Mouse (Mus musculus) left cerebral cortex, postnatal 36 days (tissue): Measurements from ENCODE around the gene Ngdn. TPM values are rescaled to one million over a fixed set of nuclear protein-coding genes. Genes with fewer than 3 reads are reported as not detected.
"Not testable (repeated sequence)": the region's sequence is repeated elsewhere in the genome, so short reads cannot be mapped to it uniquely, and the experiment has no call there.

ENCODE experiments used
- DNase-seq, 2 experiments: peaks; one replicate each; pipeline ENCODE4 v3.0.0; 2021 to 2022; ENCODE audit warnings: low spot score in 2 of 2, mixed read lengths in 1 of 2
- intact Hi-C: fragments of 180-260 bp; cut with DNase I; formaldehyde crosslinking; loops from one replicate; pipeline ENCODE4 v1.15.1; 2025
- total RNA-seq, 2 experiments: library from RNA; stranded (reverse); gene quantifications; 2 replicates each; pipeline ENCODE4 v1.2.3; 2021

Ngdn gene
- total RNA-seq, result 10 to 100 TPM; 23.5 to 30.8 TPM

- DNase-seq, result peak; percentile 98 to 99
- intact Hi-C loops, result loop anchor here (1.0 to 10.0 kb wide), 4 partner anchors 102 to 300 kb away; partner anchors contain the start of genes Cebpe and Slc22a17
Observed at GRCm38 (mm10) chr14:55014991-55015766, at the start of gene Ngdn. Gene Ngdn, plus strand, starts transcription at chr14:55015454.

DNA sequence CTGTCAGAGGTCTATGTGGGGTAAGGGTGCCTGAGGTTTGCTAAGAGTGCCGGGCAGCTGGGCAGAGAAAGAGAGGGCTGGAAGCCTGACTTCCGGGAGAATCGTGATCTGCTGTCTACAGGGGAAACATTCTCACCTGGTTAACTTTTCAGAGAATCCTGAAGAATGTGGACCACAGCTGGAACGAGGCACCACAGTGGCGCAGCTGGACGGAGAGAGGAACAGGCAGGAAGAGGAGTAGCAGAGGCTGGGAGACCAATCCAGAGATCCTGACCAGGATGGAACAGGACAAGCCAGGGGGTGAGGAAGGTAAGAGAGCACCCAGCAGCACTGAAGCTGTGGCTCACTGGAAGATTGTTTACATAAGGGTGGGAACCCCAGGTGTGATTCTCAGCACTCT, 49.6 kb upstream of the Ngdn start:
- no peak for DNase-seq
- intact Hi-C loops, result no loop called here

GRCm38 (mm10) chr14:54966320-54966977, 48.8 kb upstream of the Ngdn start, which contains the start of gene Myh6:
Gene Myh6, minus strand, starts transcription at chr14:54966927.
- no peak for DNase-seq
- intact Hi-C loops, result no loop called here

DNA sequence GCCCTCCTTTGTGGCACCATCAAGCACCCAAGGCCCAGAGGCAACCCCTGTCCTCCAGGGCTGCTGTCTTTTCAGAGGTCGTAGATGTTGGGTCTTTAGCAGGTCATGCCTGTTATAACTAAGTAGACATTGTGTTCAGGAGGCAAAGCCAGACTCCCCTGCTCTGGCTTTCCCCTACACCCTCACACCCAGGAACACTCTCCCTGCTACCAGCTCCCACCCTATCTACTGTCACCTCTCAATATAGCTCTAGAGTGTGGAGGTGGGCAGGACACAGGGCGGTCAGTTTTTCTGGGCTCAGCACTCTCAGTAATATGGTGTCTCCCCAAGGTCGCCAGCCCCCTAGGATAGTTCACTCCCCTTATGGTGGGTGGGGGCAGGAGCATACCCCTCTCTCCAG, 47.4 kb upstream of the Ngdn start:
- intact Hi-C loops, result no loop called here
- DNase-seq, result no peak

GRCm38 (mm10) chr14:54968344-54968743, 46.9 kb upstream of the Ngdn start:
- intact Hi-C loops, result no loop called here

GRCm38 (mm10) chr14:54972786-54973185, 42.5 kb upstream of the Ngdn start:
- DNase-seq, intact Hi-C loops: not testable (repeated sequence)

More at GRCm38 (mm10) chr14:54968344-54968743, 46.9 kb upstream of the Ngdn start:
- DNase-seq, result no peak

DNA sequence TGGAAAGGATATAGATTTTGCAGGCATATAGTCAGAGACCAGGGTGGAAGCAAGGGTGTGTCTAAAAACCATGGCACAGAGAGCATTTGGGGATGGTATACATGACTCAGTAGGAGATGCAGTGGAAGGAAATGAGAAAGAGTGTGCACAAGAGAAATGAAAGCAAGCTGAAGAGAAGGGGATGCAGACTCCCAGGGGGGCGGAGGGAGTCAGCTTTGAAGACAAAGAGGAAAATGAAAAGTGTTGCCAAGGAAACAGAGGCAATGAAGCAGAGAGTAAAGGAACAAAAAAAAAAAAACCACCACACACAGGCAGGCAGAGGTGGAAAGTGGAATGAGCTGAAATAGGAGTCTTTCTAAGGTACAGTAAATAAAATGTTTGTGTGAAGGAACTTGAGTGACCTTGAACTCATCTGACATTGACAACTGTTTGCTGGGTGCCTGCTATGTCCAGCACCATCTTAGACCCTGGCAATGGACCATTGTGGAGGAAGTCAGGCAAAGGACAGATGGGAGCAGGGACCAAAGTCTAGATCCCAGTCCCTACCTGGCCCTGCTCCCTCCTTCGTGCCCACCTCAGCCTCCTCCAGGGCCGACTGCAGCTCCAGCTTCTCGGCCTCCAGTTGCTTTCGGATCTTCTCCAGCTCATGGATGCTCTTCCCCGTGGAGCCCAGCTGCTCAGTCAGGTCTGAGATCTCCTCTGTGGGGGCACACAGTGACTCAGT, 41.0 kb upstream of the Ngdn start:
- peak in 1 of 2 experiments; percentile 13 for DNase-seq
- intact Hi-C loops, result loop anchor here (1.0 kb wide), 1 partner anchor 26 kb away; no protein-coding TSS in a partner anchor

GRCm38 (mm10) chr14:54976633-54977032, 38.6 kb upstream of the Ngdn start, which contains the start of gene Gm17428:
Gene Gm17428, plus strand, starts transcription at chr14:54976933.
- intact Hi-C loops, result no loop called here
- no peak for DNase-seq

GRCm38 (mm10) chr14:54978664-54979063, 36.6 kb upstream of the Ngdn start:
- no peak for DNase-seq
- intact Hi-C loops, result no loop called here

DNA sequence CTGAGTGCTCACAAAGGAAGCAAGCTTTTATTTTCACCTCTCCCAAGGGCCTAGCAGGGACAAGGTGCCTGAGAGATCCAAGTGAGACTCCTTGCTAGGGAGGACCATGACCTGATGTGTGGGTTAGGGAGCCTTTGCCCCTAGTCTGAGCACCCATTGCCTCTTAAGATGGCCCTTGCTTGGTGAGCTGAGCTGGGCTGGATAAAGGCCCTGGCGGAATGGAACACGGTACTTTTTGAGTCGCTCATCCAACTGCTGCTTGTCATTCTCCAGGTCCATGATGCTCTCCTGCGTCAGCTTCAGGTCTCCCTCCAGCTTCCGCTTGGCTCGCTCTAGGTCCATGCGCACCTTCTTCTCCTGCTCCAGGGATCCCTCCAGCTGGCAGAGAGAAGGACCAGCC, 33.3 kb upstream of the Ngdn start:
- DNase-seq, result no peak
- intact Hi-C loops, result no loop called here

GRCm38 (mm10) chr14:54988350-54988874, 26.8 kb upstream of the Ngdn start:
- intact Hi-C loops, DNase-seq: not testable (repeated sequence)

- intact Hi-C loops, result no loop called here
- DNase-seq, result no peak
Observed at GRCm38 (mm10) chr14:54988882-54989281, 26.4 kb upstream of the Ngdn start.

DNA sequence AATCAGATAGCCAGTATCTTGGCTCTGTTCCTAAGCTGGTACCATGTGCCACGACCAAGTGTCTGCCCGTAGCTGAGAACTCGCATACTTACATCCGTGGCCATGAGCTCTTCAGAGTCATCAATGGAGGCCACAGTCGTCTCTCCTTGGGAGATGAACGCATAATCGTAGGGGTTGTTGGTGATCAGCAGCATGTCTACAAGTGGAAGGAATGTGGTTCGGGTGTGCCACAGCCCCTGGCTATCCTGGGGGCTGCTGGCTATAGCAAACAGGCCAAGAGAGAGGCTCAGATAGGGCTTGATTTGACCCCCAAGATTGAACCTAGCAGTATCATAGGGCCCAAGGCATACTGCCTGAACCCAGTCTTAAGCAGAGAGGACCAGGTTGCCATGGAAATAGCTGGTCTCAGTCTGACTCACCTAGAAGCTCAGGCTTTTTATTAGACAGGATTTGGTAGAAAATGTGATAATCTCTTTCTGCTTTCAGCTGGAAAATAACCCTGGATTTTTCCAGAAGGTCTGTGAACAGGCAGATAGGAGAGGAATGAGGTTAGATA, 25.3 kb upstream of the Ngdn start:
- intact Hi-C loops, result no loop called here

DNA sequence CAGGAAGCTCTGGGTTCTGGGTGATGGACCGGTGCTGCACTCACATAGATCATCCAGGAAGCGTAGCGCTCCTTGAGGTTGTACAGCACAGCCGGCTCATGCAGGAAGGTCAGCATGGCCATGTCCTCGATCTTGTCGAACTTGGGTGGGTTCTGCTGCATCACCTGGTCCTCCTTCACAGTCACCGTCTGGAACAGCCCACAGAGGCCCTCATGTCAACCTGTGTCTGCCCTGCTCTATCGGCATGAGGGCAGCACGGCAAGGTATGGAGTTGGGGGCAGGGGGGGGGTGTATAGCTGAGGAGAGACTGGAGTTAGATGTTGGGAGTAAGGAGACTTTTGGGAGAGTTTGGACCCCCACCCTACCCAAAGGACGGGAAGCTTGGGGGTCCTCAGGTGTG, 23.1 kb upstream of the Ngdn start:
- DNase-seq, result no peak
- intact Hi-C loops, result no loop called here

More for the DNA sequence above, 25.3 kb upstream of the Ngdn start:
- no peak for DNase-seq

DNA sequence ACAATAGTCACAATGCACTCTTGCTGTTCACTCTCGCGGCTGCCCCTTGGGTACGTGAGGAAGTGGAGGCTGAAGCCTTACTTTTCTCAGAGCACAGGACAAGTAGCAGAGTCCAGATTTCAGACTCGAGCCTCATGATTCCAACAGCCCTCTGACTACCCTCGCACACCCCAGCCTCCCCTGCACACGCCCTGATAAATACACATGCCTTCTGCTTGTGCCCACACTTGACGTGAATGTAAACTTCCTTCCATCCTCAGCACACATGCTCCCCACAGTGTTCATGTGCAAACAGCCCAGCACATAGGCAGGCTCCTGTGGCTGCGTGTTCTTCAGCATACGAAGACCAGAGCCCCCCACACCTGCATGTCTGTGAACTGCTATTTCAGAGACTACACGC, 21.6 kb upstream of the Ngdn start:
- intact Hi-C loops, result loop anchor here (1.0 kb wide), 1 partner anchor 19 kb away; no protein-coding TSS in a partner anchor
- DNase-seq, result no peak

- no peak for DNase-seq
- intact Hi-C loops, result loop anchor here (1.0 kb wide), 1 partner anchor 18 kb away; no protein-coding TSS in a partner anchor
Observed at GRCm38 (mm10) chr14:54994136-54994868, 21.0 kb upstream of the Ngdn start, which contains the start of gene Myh7. Gene Myh7, minus strand, starts transcription at chr14:54994626.

DNA sequence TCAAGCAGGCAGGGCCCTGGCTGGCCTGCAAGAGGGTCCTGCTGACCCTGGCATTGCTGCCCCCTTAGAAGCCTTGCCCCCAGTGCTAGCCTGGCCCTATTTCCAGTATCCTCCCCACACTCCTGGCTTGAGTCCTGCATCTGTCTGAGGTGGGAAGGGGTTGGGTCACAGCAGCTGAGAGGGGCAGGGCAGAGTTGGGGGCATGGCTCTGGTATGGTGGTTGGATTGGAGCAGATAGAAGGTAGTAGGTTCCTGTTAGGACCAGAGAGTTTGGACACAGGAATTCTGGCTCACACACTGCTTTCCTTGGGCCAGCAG, 20.4 kb upstream of the Ngdn start:
- intact Hi-C loops, result loop anchor here (1.0 kb wide), 1 partner anchor 17 kb away; no protein-coding TSS in a partner anchor
- DNase-seq, result no peak

- peak in 1 of 2 experiments; percentile 28 for DNase-seq
- intact Hi-C loops, result no loop called here
Observed at GRCm38 (mm10) chr14:54995457-54996138, 19.7 kb upstream of the Ngdn start.
